Mouse (Mus musculus) megakaryocyte-erythroid progenitor cell, adult 5 weeks (primary cell): ENCODE results near the gene Ice1. TPM values are rescaled to one million over a fixed set of nuclear protein-coding genes. Genes with fewer than 3 reads are reported as not detected.

ENCODE experiments used
- polyA plus RNA-seq: library from polyadenylated mRNA; stranded (reverse); fragments of >175 nt; gene quantifications from 2 replicates; pipeline ENCODE4 v1.2.3, GENCODE M21; 2012

Ice1 gene
- polyA plus RNA-seq: 5.8 and 8.1 TPM in 2 replicates

GRCm38 (mm10) chr13:70637282-70637661, at the start of gene Ice1:
Gene Ice1, minus strand, starts transcription at chr13:70637634.

Other genes with a start within 250 kb of the Ice1 start
- gene Adamts16, start 204.2 kb upstream of the Ice1 start, polyA plus RNA-seq: not detected in 2 replicates